Mouse (Mus musculus) thymus, adult 2 months (tissue): ENCODE results near the gene Zfp607b.

Source experiments
- CTCF ChIP-seq: fragments of 200-500 bp; IDR thresholded peaks from 2 replicates; pipeline ENCODE4 v1.5.1; 2012; ENCODE audit warnings: mild to moderate bottlenecking, control low read depth, low read length, moderate library complexity, borderline replicate concordance; ENCODE audit not compliant: control insufficient read depth, poor library complexity, insufficient read depth; ENCODE audit errors: extremely low read depth
- POLR2A ChIP-seq: fragments of 200-500 bp; IDR thresholded peaks from 2 replicates; pipeline ENCODE4 v1.6.1; 2012; ENCODE audit warnings: mild to moderate bottlenecking, low read length, control low read depth, moderate library complexity; ENCODE audit not compliant: control insufficient read depth, poor library complexity, insufficient read depth; ENCODE audit errors: extremely low read depth

- no peak for TF ChIP-seq CTCF
- TF ChIP-seq POLR2A, result no peak
These were observed 41.7 kb upstream of the Zfp607b start for GRCm38 (mm10) chr7:27647281-27648002.
